Mouse (Mus musculus): ENCODE results near the gene Rapgef5.
A peak's percentile ranks its signal among the peaks of the same experiment; 100 is the strongest.

Rapgef5 gene

DNA sequence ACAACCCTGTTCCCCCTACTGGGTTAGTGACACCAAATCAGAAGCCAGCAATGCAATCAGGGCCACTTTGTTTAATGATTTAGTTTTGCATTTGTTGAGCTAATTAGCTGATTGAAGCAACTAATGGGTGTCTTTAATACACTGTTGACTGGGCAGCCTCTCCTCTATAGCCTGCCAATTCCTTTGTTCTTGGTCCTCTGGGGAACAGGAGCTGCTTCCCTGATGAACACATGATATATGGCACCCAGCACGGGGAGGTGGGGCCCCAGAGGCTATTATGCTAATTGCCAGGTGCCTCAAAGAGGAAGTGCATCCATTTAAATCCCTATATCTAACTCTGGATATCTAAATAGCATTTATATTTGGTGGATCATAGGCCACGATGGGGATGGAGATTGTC, 111.0 kb downstream of the Rapgef5 start:
- DNase-seq: no peak

DNA sequence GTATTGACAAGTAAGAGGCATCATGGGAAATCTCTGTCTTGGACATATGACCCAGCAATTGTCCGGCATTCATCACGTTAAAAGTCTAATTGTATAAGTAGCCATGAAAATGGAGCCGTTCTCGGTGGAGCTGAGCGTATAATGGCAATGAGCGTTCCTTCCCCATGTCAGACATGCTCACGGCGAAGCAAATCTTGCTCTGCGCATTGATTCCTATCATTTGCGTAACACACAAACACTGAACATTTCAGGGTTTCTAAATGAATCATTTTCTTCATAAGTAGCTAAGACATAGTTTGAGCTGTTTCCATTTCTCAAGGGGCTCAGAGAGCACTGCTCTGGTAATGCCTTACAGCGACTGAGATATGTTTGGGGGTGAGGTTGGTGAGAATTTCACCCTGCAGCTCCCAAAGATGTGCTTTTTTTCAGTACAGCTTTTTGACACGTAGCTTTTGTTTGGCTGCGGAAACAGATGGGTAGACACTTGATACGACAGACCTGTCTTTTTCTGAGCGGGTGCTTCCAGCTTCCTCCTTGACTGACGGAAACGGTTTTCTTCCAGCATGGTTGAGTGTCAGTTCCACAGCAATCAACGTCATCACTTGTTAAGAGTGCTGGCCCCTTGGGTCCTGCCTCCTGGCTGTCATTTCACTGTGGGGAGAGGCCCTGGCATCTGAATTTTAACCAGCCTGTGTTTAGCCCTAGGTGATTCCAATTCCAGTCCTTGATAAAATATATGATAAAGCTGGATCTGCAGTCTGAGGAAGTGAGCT, 112.2 kb downstream of the Rapgef5 start:
- no peak for DNase-seq

- DNase-seq: peak in 1 of 2 experiments; percentile 26
These were observed 115.9 kb downstream of the Rapgef5 start for GRCm38 (mm10) chr12:117632133-117632532.

DNA sequence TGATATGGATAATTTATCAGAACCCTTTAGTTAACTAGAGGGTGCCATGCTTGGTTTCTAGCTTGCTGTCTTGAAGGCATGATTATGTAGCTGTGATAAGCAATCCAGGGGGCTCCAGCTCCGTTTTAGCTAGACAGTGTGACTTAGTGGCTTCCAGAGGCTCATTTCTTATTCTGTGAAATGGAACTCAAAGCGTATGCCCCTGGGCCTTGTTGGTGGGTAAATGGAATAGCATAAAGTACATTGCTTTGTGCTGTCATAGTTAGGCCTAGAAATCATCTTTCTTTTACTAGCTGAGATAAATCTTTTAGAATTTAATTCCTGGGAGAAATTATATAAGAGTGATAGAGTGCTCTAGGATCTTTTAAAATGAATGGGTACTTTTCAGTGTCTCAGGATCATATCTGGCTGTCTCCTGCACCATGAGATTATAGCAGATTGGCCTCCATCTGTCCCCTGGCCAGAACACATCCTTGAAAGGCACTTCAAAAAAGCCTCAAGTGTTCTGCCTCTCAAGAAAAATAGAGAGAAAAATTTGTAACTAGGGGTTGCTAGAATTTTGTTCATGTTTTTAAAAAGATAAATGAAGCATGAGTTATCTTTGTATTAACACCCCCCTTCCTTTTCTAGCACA, 120.0 kb downstream of the Rapgef5 start:
- DNase-seq: no peak

DNA sequence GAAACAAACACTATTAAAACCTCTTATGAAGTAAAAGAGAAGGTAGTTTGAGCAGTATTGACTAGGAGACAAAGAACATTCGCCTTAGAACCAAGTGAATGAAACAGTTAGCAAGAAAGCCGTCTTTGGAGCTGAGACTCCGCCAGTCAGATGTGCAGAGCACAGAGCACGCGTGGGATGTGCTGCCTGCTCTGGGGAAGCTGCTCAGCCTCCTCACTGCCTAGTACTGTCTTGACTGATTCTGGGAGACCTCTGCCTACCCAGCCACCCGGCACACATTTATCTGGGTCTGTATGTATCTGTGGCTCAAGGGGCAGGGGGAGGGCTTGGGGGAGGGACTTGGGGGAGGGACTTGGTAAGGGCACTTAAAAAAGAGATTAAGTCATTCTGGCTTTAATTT, 120.7 kb downstream of the Rapgef5 start:
- no peak for DNase-seq

DNA sequence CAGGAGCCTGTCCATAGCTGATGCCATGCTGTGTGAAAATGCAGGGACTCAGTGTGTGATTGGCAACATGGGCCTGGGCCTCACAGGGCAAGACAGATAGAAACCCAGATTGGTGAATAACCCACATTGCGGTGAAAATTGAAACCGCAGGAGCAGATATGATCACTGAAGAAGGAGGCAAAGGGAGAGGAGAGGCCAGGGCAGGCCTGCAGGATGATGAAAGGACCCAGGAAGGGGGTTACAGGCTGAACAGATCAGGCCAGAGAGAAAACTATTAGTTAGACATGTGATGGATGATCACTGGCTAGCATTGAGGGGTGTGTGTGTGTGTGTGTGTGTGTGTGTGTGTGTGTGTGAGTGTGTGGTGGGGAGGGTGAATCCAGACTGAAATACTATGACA, 122.6 kb downstream of the Rapgef5 start:
- no peak for DNase-seq

DNA sequence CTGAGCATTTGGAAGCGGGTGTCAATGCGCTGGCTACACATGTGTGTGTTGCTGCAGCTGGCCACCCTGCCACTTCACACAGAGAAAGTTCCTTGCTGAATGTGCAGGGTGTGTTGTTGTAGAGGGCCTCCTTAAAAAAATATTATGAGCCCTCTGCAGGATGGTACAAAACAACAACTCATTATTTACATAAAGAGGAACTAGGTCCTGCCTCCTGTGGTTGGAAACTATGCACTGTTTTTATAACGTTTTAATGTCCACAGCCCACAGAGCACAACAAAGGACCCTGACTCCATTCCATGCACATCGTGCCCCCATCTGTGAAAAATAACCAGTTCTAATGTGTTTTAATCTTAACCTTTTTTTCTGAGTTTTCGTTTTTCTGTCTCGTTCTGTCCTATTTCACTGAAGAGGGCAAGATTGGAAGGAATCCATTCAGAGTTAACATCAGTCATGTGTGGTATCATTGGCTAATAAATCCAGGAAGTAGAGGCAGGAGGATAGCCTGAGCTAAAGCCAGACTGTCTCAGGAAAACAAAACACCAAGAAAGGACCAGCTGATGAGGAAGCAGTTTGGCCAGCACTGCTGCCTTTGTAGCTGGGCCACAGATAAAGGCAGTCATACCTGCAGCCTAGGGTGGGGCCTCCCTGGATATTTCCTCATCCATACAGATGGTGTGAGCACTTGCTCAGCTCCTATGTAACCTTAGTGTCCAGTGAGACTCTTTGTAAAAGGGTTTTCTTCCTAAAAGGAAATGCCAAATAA, 123.3 kb downstream of the Rapgef5 start:
- DNase-seq: no peak

GRCm38 (mm10) chr12:117642512-117642911, 126.2 kb downstream of the Rapgef5 start:
- no peak for DNase-seq

GRCm38 (mm10) chr12:117645771-117646170, 129.5 kb downstream of the Rapgef5 start:
- DNase-seq: no peak

DNA sequence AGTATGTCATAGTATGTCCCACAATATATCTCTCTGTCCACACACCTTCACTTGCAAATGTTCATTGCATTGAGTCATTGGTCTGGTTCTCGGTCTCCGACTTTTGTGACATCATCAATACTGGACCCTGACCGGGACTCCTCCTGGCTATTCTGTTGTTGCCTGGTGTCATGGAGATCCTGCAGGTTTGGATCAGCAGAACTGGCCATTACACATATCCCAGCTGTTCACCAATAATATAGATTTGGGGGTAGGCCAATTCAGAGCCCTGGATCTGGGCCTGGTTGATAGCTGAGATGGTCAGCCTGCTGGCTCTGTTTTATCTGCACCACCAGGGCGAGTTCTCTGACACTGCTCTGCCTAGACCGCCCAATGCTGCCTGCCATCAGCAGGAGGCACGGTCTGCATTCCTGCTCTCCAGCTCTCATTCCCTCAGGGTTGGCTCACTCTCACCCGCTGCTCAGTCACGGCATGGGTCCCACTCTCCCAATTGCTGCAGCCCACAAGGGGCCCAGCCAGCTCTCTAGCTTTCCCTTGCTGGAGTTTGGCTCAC, 137.7 kb downstream of the Rapgef5 start:
- DNase-seq: no peak

- DNase-seq: no peak
These were observed 140.7 kb downstream of the Rapgef5 start for GRCm38 (mm10) chr12:117656935-117657334.

DNA sequence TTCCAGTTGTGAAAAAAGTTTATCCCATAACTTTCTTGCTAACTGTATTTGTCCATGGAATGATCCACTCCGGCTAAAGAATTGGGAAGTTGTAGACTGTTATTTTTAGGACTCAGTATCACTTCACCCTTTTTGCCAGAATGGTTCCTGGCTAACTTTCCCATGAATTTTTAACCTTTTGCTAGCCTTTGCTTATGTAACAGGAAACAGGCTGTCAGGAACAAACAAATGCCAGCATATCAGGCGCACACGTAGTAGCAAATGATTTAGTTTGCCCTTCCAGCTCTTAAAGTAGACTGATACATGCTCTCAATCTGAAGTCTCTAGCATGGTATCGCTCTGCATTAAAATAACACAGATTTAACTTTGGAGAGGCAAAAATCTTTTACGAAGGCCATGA, 141.5 kb downstream of the Rapgef5 start:
- DNase-seq: peak in 1 of 2 experiments; percentile 39

DNA sequence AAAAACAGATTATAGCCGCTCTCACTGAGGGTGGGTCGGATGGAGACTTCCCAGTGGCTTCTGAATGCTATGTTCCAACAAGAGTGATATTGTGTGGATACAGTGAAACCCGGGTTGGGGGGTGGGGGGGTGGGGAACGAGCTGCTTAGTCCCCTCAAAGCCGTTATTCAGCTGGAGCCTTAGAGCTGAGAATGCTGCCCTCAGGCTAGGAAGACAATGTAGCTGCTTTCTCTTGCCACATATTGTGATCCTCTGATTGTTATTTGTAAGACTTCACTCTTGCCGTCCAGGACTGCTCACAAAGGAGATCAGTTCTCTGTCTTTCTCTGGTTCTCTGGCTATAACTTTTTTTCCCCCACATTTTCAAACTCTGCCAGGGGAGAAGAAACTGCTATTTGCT, 142.5 kb downstream of the Rapgef5 start:
- DNase-seq: no peak

GRCm38 (mm10) chr12:117660361-117660760, 144.1 kb downstream of the Rapgef5 start:
- DNase-seq: no peak

GRCm38 (mm10) chr12:117661871-117662270, 145.6 kb downstream of the Rapgef5 start:
- peak in 1 of 2 experiments; percentile 52 for DNase-seq

- peak; percentile 72 to 79 for DNase-seq
These were observed 147.4 kb downstream of the Rapgef5 start for GRCm38 (mm10) chr12:117663637-117664036.

GRCm38 (mm10) chr12:117664644-117665043, 148.4 kb downstream of the Rapgef5 start:
- no peak for DNase-seq

DNA sequence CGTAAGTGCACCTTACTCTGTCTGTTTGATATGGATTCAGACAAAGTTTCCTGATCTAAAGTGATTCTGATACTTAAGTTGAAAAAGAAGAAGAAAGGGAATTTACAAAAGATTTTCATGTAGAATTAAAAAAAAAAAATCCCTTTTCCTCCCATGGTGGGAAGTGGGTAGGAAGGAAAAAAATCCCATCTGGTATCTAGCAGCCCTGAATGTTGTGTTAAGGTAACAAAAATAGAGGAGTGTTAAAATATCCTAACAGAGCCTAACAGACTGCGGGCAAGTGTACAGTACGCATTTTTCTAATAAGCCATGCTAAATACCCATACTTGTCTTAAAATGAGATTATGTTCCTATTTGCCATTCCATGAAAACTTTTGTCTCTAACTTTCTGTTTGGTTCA, 150.1 kb downstream of the Rapgef5 start:
- no peak for DNase-seq

- no peak for DNase-seq
These were observed 153.5 kb downstream of the Rapgef5 start for GRCm38 (mm10) chr12:117669610-117670400.

DNA sequence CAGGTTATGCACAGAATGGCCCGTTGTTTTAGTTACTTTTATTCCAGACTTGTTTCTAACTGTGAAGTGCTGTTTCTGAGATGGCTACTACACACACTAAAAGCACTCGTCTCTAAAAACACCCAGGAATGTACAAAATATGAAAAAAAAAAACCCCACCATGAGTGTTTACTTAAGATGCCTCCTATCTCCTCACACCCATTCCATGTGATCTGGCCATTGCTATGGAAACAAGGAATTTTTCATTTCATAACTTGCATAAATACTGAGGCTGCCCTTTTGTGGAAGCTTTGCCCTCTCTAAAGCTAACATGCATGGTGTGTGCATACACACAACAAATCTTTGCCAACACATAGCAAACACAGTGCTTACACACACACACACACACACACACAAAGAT, 156.9 kb downstream of the Rapgef5 start:
- DNase-seq: no peak

DNA sequence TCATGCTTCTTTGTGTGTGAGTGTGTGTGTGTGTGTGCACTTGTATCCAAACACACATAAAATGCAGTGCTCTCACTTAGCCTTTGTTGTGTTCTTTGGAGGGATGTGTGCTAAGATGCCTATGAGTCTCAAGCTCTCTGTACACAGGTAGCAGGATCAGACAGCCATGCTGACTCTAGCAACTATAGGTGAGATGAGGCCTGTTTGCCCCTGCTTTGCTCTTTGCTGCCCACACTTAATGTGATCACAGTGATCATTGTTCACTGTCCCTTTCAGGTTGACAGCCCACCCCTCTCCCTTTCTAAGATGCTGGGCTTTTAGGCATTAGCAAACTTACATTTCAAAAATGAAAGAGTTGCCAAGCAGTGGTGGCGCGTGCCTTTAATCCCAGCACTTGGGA, 158.2 kb downstream of the Rapgef5 start:
- DNase-seq: no peak

GRCm38 (mm10) chr12:117676265-117676664, 160.0 kb downstream of the Rapgef5 start:
- DNase-seq: no peak

DNA sequence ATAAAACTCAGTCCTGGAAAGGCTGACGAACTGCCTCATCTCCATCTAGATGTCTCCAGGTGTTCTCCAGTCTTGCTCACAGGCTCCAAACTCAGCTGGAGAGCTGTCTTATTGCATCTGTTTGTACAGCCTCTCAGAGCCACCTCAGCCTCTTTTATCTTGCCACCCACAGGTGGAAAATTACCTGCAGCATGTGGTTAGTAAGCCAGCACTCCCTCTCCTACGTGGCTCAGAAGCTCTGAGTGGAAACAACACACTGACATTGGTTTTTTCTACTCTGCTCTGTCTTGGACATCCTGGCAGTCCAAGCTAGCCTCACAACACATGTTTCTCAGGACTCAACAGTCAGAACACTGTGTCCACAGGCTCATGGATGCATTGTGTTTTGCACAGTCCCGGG, 162.6 kb downstream of the Rapgef5 start:
- no peak for DNase-seq

Measured in lung, adult 18-20 months (tissue).